Mouse (Mus musculus): ENCODE measurements around the gene Sap25. TPM values are rescaled to one million over a fixed set of nuclear protein-coding genes. Genes with fewer than 3 reads are reported as not detected.
A peak's percentile ranks its signal among the peaks of the same experiment; 100 is the strongest.

The Sap25 gene
- total RNA-seq, 1 experiment from 2014 or later: 156 TPM

GRCm38 (mm10) chr5:137684294-137685123, 43.4 kb downstream of the Sap25 start, which contains the start of gene Agfg2:
Gene Agfg2, minus strand, starts transcription at chr5:137684726.
- ATAC-seq (ENCODE audit: extremely low read depth, insufficient number of reproducible peaks, low FRiP score, poor library complexity, severe bottlenecking): peak; percentile 94

DNA sequence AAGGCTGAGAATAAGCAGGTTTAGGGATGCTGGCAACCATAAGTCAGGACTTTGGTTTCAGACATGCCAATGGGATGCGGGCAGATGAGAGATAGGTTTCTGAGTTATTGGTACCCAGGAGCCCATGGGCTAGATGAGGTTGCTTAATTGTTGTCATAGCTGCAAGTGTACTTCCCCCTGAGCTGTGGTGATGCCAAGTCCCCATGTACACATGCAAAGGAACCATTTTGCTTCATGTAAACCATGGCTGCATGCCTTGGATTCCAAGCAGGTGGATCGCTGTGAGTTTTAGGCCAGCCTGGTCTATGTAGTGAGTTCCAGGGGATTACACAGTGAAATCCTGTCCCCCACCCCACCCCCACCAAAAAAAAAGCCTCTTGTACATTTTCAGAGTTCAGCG, 44.5 kb downstream of the Sap25 start:
- ATAC-seq (ENCODE audit: extremely low read depth, insufficient number of reproducible peaks, low FRiP score, poor library complexity, severe bottlenecking): no peak

DNA sequence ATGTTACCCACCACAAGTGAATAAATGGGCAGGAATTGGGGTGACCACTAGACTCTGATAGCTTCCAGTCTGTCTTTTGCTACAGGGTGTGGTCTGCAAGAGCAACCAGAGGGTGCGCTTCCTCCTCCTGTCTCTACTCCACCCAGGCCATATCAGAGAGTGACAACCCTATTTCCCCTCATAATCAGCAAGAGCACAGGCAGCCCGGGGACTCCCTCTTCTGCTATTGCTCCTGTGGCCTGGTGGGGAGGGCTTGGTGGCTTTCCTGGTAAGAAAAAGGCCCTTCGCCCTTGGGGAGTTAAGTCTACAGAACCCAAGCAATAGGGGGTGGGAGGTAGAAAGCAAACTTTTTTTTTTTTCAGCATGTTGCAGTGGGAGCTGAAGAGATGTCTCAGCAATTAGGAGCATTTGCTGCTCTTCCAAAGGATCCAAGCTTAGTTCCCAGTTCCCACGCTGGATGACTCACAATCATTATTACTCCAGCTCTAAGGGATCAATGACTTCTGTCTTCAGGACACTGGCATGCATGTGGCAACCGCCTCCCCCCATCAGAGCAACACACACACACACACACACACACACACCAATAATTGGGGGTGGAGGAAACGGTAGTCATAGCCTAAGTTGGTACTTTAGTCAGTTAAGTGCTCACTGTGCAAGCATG, 45.1 kb downstream of the Sap25 start:
- no peak for ATAC-seq (ENCODE audit: extremely low read depth, insufficient number of reproducible peaks, low FRiP score, poor library complexity, severe bottlenecking)

DNA sequence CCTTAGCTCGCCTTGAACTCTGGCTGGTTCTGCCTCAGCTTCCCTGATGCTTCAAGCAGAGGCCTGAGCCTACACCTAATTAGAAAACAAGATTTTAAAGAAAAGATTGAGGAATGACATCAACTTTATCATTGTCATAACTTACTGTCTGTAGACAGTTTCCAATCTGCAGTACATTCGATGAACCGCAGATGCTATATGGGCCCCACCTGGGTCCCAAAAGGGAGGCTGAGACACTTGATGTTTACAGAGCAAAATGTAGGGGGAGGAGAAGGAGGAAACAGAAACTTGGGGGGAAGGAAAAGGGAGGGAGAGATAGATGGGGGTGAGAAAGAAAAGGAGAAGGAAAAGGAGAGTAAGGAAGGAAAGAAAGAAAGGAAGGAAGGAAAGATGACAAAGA, 48.8 kb downstream of the Sap25 start:
- no peak for ATAC-seq (ENCODE audit: extremely low read depth, insufficient number of reproducible peaks, low FRiP score, poor library complexity, severe bottlenecking)

DNA sequence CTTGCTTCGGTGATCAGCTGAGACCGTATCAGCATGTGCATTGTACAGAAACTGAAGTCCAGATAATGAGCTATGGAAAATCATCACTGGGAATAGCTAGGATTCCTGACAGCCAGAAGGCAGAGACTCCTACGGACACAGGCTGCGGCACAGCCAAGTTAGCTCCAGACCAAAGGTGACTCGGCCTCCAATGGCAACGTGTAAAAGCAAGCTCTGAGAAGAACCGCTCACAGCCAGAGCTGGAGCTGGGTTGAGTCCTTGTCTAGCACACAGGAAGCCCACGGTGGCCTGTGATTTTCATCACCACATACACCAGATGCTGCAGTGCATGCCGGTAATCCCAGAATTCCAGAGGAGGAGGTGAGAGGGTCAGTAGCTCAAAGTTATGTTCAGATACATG, 49.4 kb downstream of the Sap25 start:
- no peak for ATAC-seq (ENCODE audit: extremely low read depth, insufficient number of reproducible peaks, low FRiP score, poor library complexity, severe bottlenecking)

DNA sequence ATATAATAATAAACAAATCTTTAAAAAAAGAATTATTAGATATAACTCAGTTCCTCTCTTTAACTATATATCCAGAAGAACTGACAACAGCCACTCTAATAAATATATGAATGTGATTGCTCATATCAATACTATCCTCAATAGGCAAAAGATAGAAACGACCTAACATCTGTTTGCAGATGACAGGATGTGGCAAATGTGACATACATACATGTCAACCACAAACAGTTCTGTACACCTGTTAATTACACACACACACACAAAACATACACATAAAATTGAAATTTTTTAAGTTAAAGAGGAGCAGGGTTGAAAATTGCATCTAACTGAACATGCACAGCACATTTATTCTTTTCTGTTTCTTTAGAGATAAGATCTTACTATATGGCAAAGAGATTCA, 50.7 kb downstream of the Sap25 start:
- ATAC-seq (ENCODE audit: extremely low read depth, insufficient number of reproducible peaks, low FRiP score, poor library complexity, severe bottlenecking): no peak

Other genes starting within 250 kb of the Sap25 start
- gene Zan, start 164.3 kb upstream of the Sap25 start, total RNA-seq (2017): not detected in 2 replicates
- 16.0 and 20.0 TPM in 2 replicates for gene Pop7, start 138.8 kb upstream of the Sap25 start, total RNA-seq (2017)
- 32.0 and 37.7 TPM in 2 replicates for gene Gigyf1, start 122.8 kb upstream of the Sap25 start, total RNA-seq (2017)
- not detected in 2 replicates for gene Epo, start 108.1 kb upstream of the Sap25 start, total RNA-seq (2017)
- 428 and 434 TPM in 2 replicates for gene Gnb2, start 107.8 kb upstream of the Sap25 start, total RNA-seq (2017)
- 0.37 TPM in 1 of 2 replicates, not detected in the other for gene Actl6b, start 87.8 kb upstream of the Sap25 start, total RNA-seq (2017)
- gene Tfr2, start 71.5 kb upstream of the Sap25 start, total RNA-seq (2017): 0.61 TPM in 1 of 2 replicates, not detected in the other
- gene Mospd3, start 40.3 kb upstream of the Sap25 start, total RNA-seq (2017): 3.5 and 4.2 TPM in 2 replicates
- gene Pcolce, start 27.6 kb upstream of the Sap25 start, total RNA-seq (2017): 0.25 and 0.58 TPM in 2 replicates
- 0.61 and 0.70 TPM in 2 replicates for gene Fbxo24, start 12.3 kb upstream of the Sap25 start, total RNA-seq (2017)
- 119 and 123 TPM in 2 replicates for gene Lrch4, start 12.2 kb upstream of the Sap25 start, total RNA-seq (2017)
- gene Gm20605, start 12.2 kb upstream of the Sap25 start, total RNA-seq (2017): 41.0 and 44.6 TPM in 2 replicates
- gene Irs3, start 4.4 kb downstream of the Sap25 start, total RNA-seq (2017): 0.47 and 0.61 TPM in 2 replicates
- gene Agfg2, start 43.4 kb downstream of the Sap25 start, total RNA-seq (2017): 4.9 and 5.5 TPM in 2 replicates
- gene Nyap1, start 100.3 kb downstream of the Sap25 start, total RNA-seq (2017): 0.12 TPM in 2 replicates
- 170 TPM in 2 replicates for gene Tsc22d4, start 104.4 kb downstream of the Sap25 start, total RNA-seq (2017)
- 9.7 and 12.8 TPM in 2 replicates for gene Ppp1r35, start 137.5 kb downstream of the Sap25 start, total RNA-seq (2017)
- 36.5 and 42.2 TPM in 2 replicates for gene Mepce, start 146.3 kb downstream of the Sap25 start, total RNA-seq (2017)
- 24.7 and 29.4 TPM in 2 replicates for gene Zcwpw1, start 146.5 kb downstream of the Sap25 start, total RNA-seq (2017)
- 321 and 361 TPM in 2 replicates for gene Pilra, start 194.9 kb downstream of the Sap25 start, total RNA-seq (2017)
- 124 and 127 TPM in 2 replicates for gene Pilrb1, start 216.8 kb downstream of the Sap25 start, total RNA-seq (2017)
- 139 and 177 TPM in 2 replicates for gene Pilrb2, start 230.5 kb downstream of the Sap25 start, total RNA-seq (2017)